Mouse (Mus musculus) kidney, postnatal 0 days (tissue): ENCODE results near the gene Mapk8ip2. TPM values are rescaled to one million over a fixed set of nuclear protein-coding genes. Genes with fewer than 3 reads are reported as not detected.

Source experiments
- ATAC-seq: fragments of 200-750 bp; cut with Nextera tagmentation; replicated peaks from 2 replicates; pipeline ENCODE4 v1.8.0; 2017; ENCODE audit warnings: low read depth, moderate number of reproducible peaks, moderate TSS enrichment, moderate library complexity; ENCODE audit not compliant: low FRiP score
- DNase-seq: peaks from one replicate; pipeline ENCODE4 v3.0.0-alpha.2; 2016; ENCODE audit warnings: low spot score
- H3K27ac ChIP-seq: fragments of 300-500 bp; sonication (generic); 2 replicates; pipeline ENCODE4 v1.5.1; 2014; ENCODE audit warnings: mild to moderate bottlenecking
- H3K27me3 ChIP-seq: fragments of 300-500 bp; sonication (generic); 2 replicates; pipeline ENCODE4 v1.6.1; 2014; ENCODE audit warnings: low read length, mixed read lengths; ENCODE audit not compliant: insufficient read depth
- H3K36me3 ChIP-seq: fragments of 300-500 bp; sonication (generic); 2 replicates; pipeline ENCODE4 v1.6.1; 2014; ENCODE audit warnings: low read length, mixed read lengths; ENCODE audit not compliant: insufficient read depth
- H3K4me1 ChIP-seq: fragments of 300-500 bp; sonication (generic); replicated peaks from 2 replicates; pipeline ENCODE4 v1.6.1; 2014; ENCODE audit warnings: antibody characterized with exemption, low read length, mixed read lengths; ENCODE audit not compliant: insufficient read depth
- H3K4me2 ChIP-seq: fragments of 300-500 bp; sonication (generic); 2 replicates; pipeline ENCODE4 v1.6.1; 2014; ENCODE audit warnings: mild to moderate bottlenecking, low read length, moderate library complexity, mixed read lengths
- H3K4me3 ChIP-seq: fragments of 300-500 bp; sonication (generic); replicated peaks from 2 replicates; pipeline ENCODE4 v1.5.1; 2014; ENCODE audit warnings: low read depth, low read length
- H3K9ac ChIP-seq: fragments of 300-500 bp; sonication (generic); 2 replicates; pipeline ENCODE4 v1.6.1; 2014; ENCODE audit warnings: low read depth, low read length
- H3K9me3 ChIP-seq: fragments of 300-500 bp; sonication (generic); replicated peaks from 2 replicates; pipeline ENCODE4 v1.6.1; 2016; ENCODE audit warnings: low read length, inconsistent platforms, mixed read lengths
- CTCF ChIP-seq: IDR thresholded peaks from 2 replicates; pipeline ENCODE4 v1.5.1; 2016; ENCODE audit warnings: antibody characterized with exemption, low read depth, mild to moderate bottlenecking, moderate library complexity
- WGBS: fragments of 180-500 bp; shearing (Covaris S2); extraction: QIAGEN DNeasy Blood & Tissue Kit; methylation state at CpG from one replicate; pipeline ENCODE4 v1.1.7; 2014; 5-methylcytosine and 5-hydroxymethylcytosine counted together
- polyA plus RNA-seq: library from polyadenylated mRNA; unstranded; fragments of >200 nt; fragmentation: Nextera tagmentation; extraction: Ambion mirVana; gene quantifications from 2 replicates; pipeline ENCODE4 v1.2.1, GENCODE M21; 2015

The Mapk8ip2 gene
- polyA plus RNA-seq, 1 experiment from 2014 or later: 0.34 TPM

DNA sequence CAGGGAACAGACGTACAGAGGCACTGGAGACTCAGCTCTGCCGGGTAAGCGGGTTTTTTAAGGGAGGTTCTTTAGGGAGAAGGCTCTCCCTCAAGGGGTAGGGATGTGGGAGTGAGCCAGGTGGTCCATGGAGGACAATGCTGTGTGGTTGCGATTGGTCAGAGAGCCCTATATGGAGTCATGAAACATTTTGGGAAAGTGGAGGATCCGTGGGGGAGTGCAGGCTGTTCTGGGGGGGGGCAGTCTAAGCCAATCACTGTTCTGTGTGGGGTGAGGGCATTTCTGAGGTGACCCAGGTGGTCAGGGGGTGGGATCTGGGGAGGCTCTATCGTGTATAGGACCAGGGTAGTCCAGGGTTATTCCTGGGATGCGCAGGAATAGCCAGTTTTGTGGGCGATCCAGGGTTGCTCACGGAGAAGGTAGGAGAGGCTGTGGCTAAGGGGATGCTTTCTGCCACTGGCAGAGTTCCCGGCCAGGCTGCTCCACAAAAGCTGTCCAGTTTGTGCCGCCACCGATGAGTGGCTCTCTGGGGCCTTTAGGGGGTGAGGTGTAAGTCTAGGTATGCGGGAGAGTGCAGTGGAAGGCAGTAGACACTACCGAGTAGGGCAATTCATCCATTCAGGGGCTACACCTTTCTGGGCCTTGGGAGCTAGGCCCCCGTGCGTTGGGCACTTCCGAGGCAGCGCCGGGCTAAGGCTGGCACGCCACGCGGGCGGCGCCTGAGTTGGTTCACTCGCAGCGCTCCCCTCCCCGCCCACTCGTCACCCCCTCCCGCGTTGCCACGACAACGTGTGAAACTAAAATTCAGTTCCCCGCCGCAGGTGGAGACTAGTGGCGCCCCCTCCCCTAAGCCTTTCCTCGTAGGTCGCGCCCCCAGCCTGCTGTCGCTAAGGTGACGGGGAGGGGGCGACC, 44.6 kb downstream of the Mapk8ip2 start:
- 3% methylated on average over 41 of the region's 41 CpGs for WGBS
- DNase-seq (no peak), ATAC-seq (no peak; the same call in 1 of the 2 replicates)
- Histone ChIP-seq H3K4me1 (no peaks in the 10 kb centered on the region; the same call in 1 of the 2 replicates), H3K4me3 (peak overlapping the region; percentile 77), H3K4me2 (peak overlapping the region; percentile 93), H3K9me3 (no peaks in the 10 kb centered on the region), H3K27ac (peak overlapping the region; percentile 73), H3K9ac (peak overlapping the region; percentile 71), H3K27me3 (peaks cover 6% of the 10 kb centered on the region; the same call in 1 of the 2 replicates), H3K36me3 (no peaks in the 10 kb centered on the region)
- no peak for TF ChIP-seq CTCF

DNA sequence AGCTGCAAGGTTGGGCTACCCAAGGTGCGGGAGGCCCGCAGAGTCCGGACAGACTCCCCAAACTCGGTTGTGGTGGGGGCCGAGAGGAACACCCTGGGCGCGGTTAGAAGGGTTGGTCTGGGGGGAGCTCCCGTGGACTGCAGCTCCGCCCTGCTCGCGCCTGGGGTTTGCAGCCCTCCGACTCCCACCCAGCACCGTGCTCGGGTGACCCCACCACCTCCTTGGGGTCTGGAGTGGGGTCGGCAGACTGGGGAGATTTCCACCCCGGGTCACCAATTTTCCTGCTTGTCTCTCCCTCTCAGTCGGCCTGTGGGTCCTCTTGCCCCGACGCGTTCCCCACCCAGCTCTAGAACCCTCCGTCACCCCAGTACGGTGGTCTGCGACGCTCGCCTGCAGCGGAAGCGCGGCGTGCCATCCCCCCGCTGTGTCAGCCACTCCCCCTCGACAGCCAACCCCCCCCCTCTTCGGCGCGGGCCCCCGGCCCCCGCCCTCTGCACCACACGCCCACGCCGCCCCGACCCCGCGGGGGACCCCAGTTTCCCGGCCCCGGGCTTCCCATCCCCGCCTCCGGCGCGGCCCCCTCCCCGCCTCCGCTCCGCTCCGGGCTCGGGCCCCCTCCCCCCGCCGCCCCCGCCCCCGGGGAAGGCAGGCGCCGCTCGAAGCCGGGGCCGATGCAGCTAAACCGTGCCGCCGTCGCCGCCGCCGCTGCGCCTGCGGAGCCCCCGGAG, 45.4 kb downstream of the Mapk8ip2 start, which contains the start of gene Shank3:
TSS of gene Shank3 (plus strand) at position 663 of the 728 bp plus-strand sequence.
- 0% methylated on average over 40 of the region's 72 CpGs for WGBS

DNA sequence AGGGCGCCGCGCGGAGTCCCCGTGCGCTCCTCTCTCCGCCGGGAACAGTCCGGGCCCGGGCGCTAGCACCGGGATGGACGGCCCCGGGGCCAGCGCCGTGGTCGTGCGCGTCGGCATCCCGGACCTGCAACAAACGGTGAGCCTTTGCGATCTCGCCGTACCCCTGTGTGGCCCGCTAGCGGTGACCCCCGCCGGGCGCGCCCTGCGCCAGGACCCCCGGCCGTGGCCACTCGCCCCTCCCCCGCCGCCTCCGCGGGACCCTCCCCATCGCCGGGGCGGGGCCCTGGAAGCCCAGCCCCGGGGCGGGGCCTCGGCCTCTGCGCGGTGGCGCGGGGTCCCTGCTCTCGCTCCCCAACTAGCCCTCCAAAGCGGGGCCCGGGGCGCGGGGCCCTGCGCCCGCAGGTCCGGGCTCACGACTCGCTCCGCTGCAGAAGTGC, 46.1 kb downstream of the Mapk8ip2 start:
- no peaks in the 10 kb centered on the region; the same call in 1 of the 2 replicates for H3K4me1 ChIP-seq
- peak; percentile 59 for ATAC-seq
- H3K9ac ChIP-seq: peak overlapping the region; percentile 71
- DNase-seq: peak; percentile 58
- under 1% methylated on average over 53 of the region's 60 CpGs for WGBS
- H3K4me3 ChIP-seq: peak overlapping the region; percentile 77
- H3K9me3 ChIP-seq: no peaks in the 10 kb centered on the region
- H3K4me2 ChIP-seq: peak overlapping the region; percentile 93
- H3K27ac ChIP-seq: no peak overlapping the region
- no peak for TF ChIP-seq CTCF
- H3K36me3 ChIP-seq: no peaks in the 10 kb centered on the region
- peaks cover 6% of the 10 kb centered on the region; the same call in 1 of the 2 replicates for H3K27me3 ChIP-seq

More for the DNA sequence above, 45.4 kb downstream of the Mapk8ip2 start, which contains the start of gene Shank3:
- Histone ChIP-seq H3K9ac (peak within 1 kb of the TSS; percentile 71), H3K36me3 (no peaks in the 10 kb centered on the region), H3K9me3 (no peaks in the 10 kb centered on the region), H3K27me3 (peaks cover 6% of the 10 kb centered on the region; the same call in 1 of the 2 replicates), H3K4me3 (peak within 1 kb of the TSS; percentile 77), H3K4me2 (peak within 1 kb of the TSS; percentile 93), H3K27ac (peak within 1 kb of the TSS; percentile 73), H3K4me1 (no peaks in the 10 kb centered on the region; the same call in 1 of the 2 replicates)
- TF ChIP-seq CTCF: no peak
- DNase-seq (no peak), ATAC-seq (peak; percentile 12)

DNA sequence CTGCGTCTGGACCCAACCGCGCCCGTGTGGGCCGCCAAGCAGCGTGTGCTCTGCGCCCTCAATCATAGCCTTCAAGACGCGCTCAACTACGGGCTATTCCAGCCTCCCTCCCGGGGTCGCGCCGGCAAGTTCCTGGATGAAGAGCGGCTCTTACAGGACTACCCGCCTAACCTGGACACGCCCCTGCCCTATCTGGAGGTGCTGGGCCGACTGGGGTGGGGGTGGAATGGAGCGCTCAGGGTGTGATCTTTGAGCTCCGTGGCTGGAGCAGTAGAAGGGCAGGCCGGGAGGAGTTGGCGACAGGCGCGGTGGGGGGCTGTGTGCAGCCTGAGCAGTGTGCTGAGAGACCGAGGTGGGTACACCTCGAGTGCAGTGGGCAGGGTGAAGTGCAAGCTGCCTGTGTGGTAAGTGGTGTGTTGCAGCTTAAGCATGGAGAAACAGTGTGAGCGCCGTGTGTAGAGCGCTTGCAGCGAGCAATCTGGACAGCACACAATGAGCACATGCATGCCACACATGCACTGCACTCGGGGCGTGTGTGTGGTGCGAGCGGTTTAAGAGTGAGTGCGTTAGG, 46.6 kb downstream of the Mapk8ip2 start:
- Histone ChIP-seq H3K27me3 (peaks cover 6% of the 10 kb centered on the region; the same call in 1 of the 2 replicates), H3K9ac (peak overlapping the region; percentile 71), H3K36me3 (no peaks in the 10 kb centered on the region), H3K9me3 (no peaks in the 10 kb centered on the region), H3K4me1 (no peaks in the 10 kb centered on the region; the same call in 1 of the 2 replicates), H3K27ac (no peak overlapping the region), H3K4me2 (peak overlapping the region; percentile 93), H3K4me3 (peak overlapping the region; percentile 77)
- TF ChIP-seq CTCF: no peak
- WGBS: 2% methylated on average over 35 of the region's 35 CpGs
- ATAC-seq: peak; percentile 27
- no peak for DNase-seq

DNA sequence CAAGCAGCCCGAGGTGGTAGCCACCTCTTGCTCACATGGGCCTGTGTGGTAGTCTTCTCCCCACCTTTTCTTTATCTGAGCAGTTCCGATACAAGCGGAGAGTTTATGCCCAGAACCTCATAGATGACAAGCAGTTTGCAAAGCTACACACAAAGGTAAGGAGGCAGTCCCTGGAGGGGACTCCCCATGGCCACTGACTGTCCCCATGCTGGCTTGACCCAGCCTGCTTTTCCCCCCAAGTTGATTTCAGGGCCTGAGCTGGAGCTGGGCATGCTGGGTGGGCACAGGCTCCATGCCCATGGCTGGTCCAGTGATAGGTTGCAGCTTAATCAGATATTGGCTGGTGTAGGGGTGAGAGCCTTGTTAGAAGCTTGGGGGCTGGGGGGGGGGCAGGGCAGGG, 47.6 kb downstream of the Mapk8ip2 start:
- WGBS: 88% methylated on average over 3 of the region's 3 CpGs
- Histone ChIP-seq H3K27me3 (peaks cover 6% of the 10 kb centered on the region; the same call in 1 of the 2 replicates), H3K27ac (no peak overlapping the region), H3K4me2 (0 out of 2 replicates have a peak overlapping the region, but pooled peaks have one; percentile 93), H3K36me3 (no peaks in the 10 kb centered on the region), H3K9me3 (no peaks in the 10 kb centered on the region), H3K9ac (no peak overlapping the region), H3K4me3 (no peak overlapping the region), H3K4me1 (no peaks in the 10 kb centered on the region; the same call in 1 of the 2 replicates)
- no peak for ATAC-seq
- no peak for DNase-seq
- TF ChIP-seq CTCF: no peak
